Mouse (Mus musculus) hindbrain, embryonic 14.5 days (tissue): ENCODE measurements around the gene Ogfod1. TPM values are rescaled to one million over a fixed set of nuclear protein-coding genes. Genes with fewer than 3 reads are reported as not detected.

Source experiments
- ATAC-seq: fragments of 200-750 bp; cut with Nextera tagmentation; 2 replicates; pipeline ENCODE4 v1.8.0; 2017; ENCODE audit warnings: moderate number of reproducible peaks, mild to moderate bottlenecking, moderate TSS enrichment, moderate library complexity; ENCODE audit not compliant: low FRiP score
- DNase-seq: peaks from one replicate; pipeline ENCODE4 v3.0.0-alpha.2; 2015; ENCODE audit warnings: low spot score
- H3K27ac ChIP-seq: fragments of 300-500 bp; sonication (generic); 2 replicates; pipeline ENCODE4 v1.5.1; 2014; ENCODE audit warnings: mild to moderate bottlenecking, moderate library complexity
- H3K27me3 ChIP-seq: fragments of 300-500 bp; sonication (generic); 2 replicates; pipeline ENCODE4 v1.6.1; 2014; ENCODE audit warnings: mild to moderate bottlenecking, low read length, mixed read lengths; ENCODE audit not compliant: control insufficient read depth, insufficient read depth
- H3K36me3 ChIP-seq: fragments of 300-500 bp; sonication (generic); replicated peaks from 2 replicates; pipeline ENCODE4 v1.6.1; 2014; ENCODE audit not compliant: control insufficient read depth, insufficient read depth
- H3K4me1 ChIP-seq: fragments of 300-500 bp; sonication (generic); replicated peaks from 2 replicates; pipeline ENCODE4 v1.6.1; 2014; ENCODE audit warnings: antibody characterized with exemption, low read length, mixed read lengths; ENCODE audit not compliant: control insufficient read depth, insufficient read depth
- H3K4me2 ChIP-seq: fragments of 300-500 bp; sonication (generic); replicated peaks from 2 replicates; pipeline ENCODE4 v1.6.1; 2014; ENCODE audit warnings: mild to moderate bottlenecking, moderate library complexity
- H3K4me3 ChIP-seq: fragments of 300-500 bp; sonication (generic); replicated peaks from 2 replicates; pipeline ENCODE4 v1.5.1; 2014; ENCODE audit warnings: mild to moderate bottlenecking, low read length
- H3K9ac ChIP-seq: fragments of 300-500 bp; sonication (generic); 2 replicates; pipeline ENCODE4 v1.6.1; 2014
- H3K9me3 ChIP-seq: fragments of 300-500 bp; sonication (generic); 2 replicates; pipeline ENCODE4 v1.6.1; 2016; ENCODE audit warnings: low read length; ENCODE audit not compliant: control insufficient read depth
- WGBS: fragments of 180-500 bp; shearing (Covaris S2); extraction: QIAGEN DNeasy Blood & Tissue Kit; methylation state at CpG from one replicate; pipeline ENCODE4 v1.1.7; 2014; 5-methylcytosine and 5-hydroxymethylcytosine counted together
- polyA plus RNA-seq: library from polyadenylated mRNA; unstranded; fragments of >200 nt; fragmentation: Nextera tagmentation; extraction: Ambion mirVana; gene quantifications from 2 replicates; pipeline ENCODE4 v1.2.1, GENCODE M21; 2014

The Ogfod1 gene
- polyA plus RNA-seq, 1 experiment from 2014 or later, result 18.0 TPM

DNA sequence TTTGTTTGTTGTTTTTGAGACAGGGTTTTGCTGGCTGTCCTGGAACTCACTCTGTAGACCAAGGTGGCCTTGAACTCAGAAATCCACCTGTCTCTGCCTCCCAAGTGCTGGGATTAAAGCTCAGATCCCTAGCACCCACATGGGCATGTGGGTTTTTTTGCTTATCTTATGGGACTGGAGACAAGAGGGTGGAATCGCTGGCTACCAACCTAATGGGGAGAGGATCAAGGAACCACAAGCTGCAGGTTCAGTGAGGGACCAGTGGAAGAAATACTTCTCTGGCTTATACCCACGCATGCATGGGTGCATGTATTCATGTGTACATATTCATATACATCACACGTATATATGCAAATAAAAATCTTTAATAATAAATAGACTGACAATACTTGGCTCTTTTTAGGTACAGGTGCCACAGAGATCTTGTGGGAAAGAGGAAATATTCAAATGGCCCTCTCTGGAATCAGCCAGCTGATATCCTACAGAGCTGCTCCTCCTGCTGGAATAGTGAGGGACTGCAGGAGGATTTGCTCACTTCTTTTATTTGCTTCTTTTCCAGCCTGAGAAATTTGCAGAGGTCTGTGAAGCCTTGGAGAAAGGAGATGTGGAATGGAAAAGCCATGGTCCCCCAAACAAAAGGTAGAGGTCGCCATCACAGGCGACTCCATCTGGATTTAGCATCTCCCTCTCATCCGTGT lies 20.3 kb downstream of the Ogfod1 start:
- 59% methylated on average over 6 of the region's 6 CpGs for WGBS
- no peaks in the 10 kb centered on the region for H3K27me3 ChIP-seq
- peak; percentile 77 for DNase-seq
- H3K4me1 ChIP-seq, result no peaks in the 10 kb centered on the region
- no peak overlapping the region for H3K9ac ChIP-seq
- H3K36me3 ChIP-seq, result peaks cover 86% of the 10 kb centered on the region
- no peak for ATAC-seq
- no peak overlapping the region for H3K4me3 ChIP-seq
- H3K27ac ChIP-seq, result no peak overlapping the region
- H3K4me2 ChIP-seq, result no peak overlapping the region
- H3K9me3 ChIP-seq, result no peaks in the 10 kb centered on the region

DNA sequence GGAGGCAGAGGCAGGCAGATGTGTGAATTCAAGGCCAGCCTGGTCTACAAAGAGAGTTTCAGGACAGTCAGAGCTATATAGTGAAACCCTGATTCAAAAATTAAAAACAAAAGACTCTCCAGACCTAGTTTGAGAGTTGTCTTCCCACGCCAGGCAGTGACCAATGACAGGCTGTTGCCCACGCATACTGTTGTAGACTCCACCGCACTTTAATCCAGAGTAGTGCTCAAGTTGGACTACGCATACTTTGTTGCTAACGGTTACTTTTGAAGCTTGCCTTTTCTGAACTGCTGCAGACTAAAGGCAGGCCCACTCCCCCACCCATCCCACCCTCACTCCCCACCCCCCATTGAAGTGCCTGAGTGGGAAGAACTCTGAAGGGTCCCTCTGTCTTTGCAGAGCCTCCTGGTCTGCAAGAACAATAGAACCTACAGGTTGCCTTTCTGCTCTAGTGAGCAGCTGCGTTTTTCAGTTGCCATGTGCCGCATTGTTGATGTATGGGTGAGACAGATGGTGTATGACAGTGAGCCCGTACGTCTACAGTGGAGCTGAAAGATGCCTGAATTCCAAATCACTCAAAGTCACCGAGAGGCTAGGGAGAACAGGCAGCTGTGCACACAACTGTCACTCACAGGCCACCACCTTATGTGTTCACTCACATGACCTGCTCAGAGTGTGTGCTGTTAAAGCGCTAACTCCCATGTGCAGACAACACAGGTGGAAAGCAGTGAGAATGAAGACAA lies 29.3 kb downstream of the Ogfod1 start:
- Histone ChIP-seq H3K4me1 (0 out of 2 replicates have a peak, but pooled peaks cover 8% of the 10 kb centered on the region), H3K27me3 (no peaks in the 10 kb centered on the region), H3K36me3 (peaks cover 82% of the 10 kb centered on the region), H3K9me3 (no peaks in the 10 kb centered on the region), H3K4me3 (no peak overlapping the region), H3K9ac (no peak overlapping the region), H3K4me2 (no peak overlapping the region), H3K27ac (no peak overlapping the region)
- ATAC-seq (peak; percentile 81), DNase-seq (peak; percentile 37)
- WGBS, result 16% methylated on average over 11 of the region's 11 CpGs

DNA sequence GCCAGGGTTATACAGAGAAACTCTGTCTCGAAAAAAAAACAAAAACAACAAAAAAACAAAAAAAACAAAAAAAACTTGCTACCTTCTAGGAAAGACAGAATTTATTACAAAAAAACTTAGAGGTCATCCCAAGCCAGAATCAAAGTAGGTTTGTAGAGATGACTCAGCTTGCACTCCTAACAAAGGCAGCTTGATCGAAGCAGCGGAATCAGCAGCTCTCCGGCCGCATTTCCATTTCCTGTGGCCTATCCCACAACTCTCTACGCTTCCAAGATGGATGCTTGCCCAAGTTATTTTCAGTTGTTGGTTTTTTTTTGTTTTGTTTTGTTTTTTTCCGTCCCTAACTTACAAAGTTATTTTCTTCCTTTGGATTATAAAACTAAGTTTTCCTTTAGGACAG lies 31.8 kb downstream of the Ogfod1 start:
- no peak overlapping the region for H3K9ac ChIP-seq
- no peaks in the 10 kb centered on the region for H3K27me3 ChIP-seq
- no peak overlapping the region for H3K4me2 ChIP-seq
- DNase-seq (no peak), ATAC-seq (no peak)
- 98% methylated on average over 7 of the region's 7 CpGs for WGBS
- no peaks in the 10 kb centered on the region for H3K9me3 ChIP-seq
- H3K36me3 ChIP-seq, result peaks cover 66% of the 10 kb centered on the region
- 0 out of 2 replicates have a peak, but pooled peaks cover 8% of the 10 kb centered on the region for H3K4me1 ChIP-seq
- H3K4me3 ChIP-seq, result no peak overlapping the region
- no peak overlapping the region for H3K27ac ChIP-seq

DNA sequence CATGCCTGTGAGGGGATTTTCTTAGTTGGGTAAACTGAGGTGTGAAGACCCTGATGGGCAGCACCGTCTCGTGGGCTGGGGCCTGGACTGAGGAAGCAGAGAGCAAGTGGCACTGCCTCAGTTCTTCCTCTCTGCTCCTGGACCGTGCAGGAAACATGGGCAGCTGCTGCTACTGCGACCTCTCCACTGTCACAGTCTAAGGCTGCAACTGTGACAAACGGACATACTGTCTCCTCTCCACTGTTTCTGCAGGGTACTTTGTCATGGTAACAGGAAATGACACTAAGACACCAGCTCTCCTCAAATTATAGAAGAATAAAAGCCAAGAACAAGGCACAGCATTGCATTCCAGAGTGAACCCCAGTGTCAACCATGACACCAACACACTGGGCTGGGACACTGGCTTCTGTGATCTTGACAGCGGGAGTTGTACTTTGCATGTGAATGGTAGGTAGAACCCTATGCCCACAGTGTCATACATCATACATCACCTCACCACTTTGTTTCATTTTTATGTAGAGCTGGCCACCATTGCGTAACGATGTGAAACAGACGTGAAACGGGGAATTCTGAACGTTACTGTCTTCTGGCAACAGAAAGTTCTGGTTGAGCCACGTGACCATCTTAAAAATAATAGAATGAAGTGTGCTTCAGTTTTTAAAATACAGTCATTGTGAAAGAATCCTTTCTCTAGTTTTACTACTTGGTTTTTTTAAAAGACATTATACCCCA lies 39.6 kb downstream of the Ogfod1 start:
- Histone ChIP-seq H3K4me2 (no peak overlapping the region), H3K27me3 (no peaks in the 10 kb centered on the region), H3K4me3 (no peak overlapping the region), H3K4me1 (no peaks in the 10 kb centered on the region), H3K9me3 (no peaks in the 10 kb centered on the region), H3K27ac (no peak overlapping the region), H3K36me3 (peaks cover 65% of the 10 kb centered on the region), H3K9ac (no peak overlapping the region)
- 62% methylated on average over 12 of the region's 12 CpGs for WGBS
- ATAC-seq, result no peak
- no peak for DNase-seq

DNA sequence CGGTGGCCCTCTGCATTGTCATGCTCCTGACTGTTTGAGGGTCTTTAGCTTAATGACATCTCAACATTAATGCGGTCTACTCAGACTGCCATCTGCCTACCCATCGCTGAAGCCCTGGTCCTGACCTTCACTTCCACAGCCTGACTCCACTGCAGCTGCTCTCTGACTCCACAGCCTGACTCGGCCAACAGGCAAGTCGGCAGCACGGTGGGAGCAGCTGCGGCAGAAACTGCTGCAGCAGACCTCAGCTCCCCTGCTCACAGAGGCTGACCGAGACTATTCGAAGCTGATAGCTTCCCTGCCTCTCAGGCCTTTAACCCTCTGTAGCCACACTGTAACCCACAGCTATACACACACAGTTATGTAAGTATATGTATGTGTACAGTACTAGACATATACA lies 51.0 kb downstream of the Ogfod1 start:
- no peak overlapping the region for H3K27ac ChIP-seq

DNA sequence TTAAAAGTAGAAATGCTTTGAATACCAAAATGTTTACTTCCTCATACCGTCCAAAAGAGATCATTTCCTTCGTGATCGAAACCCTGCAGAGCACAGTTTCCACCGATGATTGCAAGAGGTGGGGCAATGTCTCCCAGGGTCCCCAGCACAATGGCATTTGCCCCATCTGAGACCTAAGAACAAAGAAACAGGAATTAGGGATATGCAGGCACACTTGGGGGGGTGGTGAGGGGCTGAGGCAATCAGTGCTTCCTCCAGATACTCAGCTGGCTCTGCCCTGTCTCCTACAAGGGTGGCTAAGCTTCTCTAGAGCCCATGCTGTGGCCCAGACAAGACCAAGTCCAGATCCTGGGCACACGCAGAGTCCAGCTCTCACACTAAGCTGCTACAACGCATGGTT lies 52.7 kb downstream of the Ogfod1 start:
- DNase-seq (no peak), ATAC-seq (no peak)
- Histone ChIP-seq H3K4me2 (no peak overlapping the region), H3K9ac (no peak overlapping the region), H3K27me3 (no peaks in the 10 kb centered on the region), H3K9me3 (no peaks in the 10 kb centered on the region), H3K4me1 (no peaks in the 10 kb centered on the region), H3K36me3 (peaks cover 36% of the 10 kb centered on the region), H3K27ac (no peak overlapping the region), H3K4me3 (no peak overlapping the region)
- WGBS, result 65% methylated on average over 6 of the region's 6 CpGs

More for the DNA sequence above, 51.0 kb downstream of the Ogfod1 start:
- ATAC-seq (no peak), DNase-seq (no peak)
- Histone ChIP-seq H3K9me3 (no peaks in the 10 kb centered on the region), H3K27me3 (no peaks in the 10 kb centered on the region), H3K4me1 (no peaks in the 10 kb centered on the region), H3K4me2 (no peak overlapping the region), H3K9ac (no peak overlapping the region), H3K36me3 (peaks cover 40% of the 10 kb centered on the region), H3K4me3 (no peak overlapping the region)
- WGBS, result 66% methylated on average over 9 of the region's 9 CpGs

DNA sequence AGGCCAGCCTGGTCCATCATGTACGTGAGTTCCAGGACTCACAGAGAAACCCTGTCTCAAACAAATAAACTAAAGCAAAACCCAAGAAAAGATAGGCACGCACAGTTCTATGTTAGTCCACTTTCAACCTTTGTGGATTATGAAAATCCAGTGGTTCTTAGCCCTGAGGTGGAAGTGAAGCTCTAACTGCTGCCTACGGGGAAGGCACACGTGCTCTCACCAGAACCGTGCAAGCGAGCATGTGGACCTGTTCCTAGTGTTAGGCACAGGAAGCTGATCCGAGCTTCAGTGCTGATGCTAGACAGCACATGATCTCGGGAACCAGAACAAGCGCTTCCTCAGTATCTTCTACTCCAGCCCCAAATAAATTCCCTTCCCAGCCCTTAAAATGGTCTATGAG lies 55.9 kb downstream of the Ogfod1 start:
- H3K9ac ChIP-seq, result no peak overlapping the region
- H3K27me3 ChIP-seq, result no peaks in the 10 kb centered on the region
- H3K4me3 ChIP-seq, result no peak overlapping the region
- no peak overlapping the region for H3K27ac ChIP-seq
- 92% methylated on average over 9 of the region's 9 CpGs for WGBS
- H3K4me2 ChIP-seq, result no peak overlapping the region
- H3K4me1 ChIP-seq, result peaks cover 9% of the 10 kb centered on the region
- ATAC-seq, result no peak
- DNase-seq, result no peak
- H3K9me3 ChIP-seq, result no peaks in the 10 kb centered on the region
- H3K36me3 ChIP-seq, result peaks cover 12% of the 10 kb centered on the region; the same call in 1 of the 2 replicates

DNA sequence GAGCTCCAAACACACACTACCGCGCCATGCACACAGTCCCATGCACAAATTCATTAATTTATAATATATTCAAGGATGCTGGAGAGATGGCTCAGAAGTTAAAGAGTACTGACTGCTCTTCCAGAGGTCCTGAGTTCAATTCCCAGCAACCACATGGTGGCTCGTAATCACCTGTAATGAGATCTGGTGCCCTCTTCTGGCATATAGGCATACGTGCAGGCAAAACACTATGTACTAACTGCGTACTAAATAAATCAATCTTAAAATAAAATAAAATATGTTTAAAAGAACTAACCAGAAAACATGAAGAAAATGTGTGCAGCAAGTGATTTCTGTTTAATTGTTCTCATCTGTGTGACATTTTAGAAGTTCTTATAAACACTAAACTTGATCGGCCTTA lies 57.3 kb downstream of the Ogfod1 start:
- Histone ChIP-seq H3K27ac (no peak overlapping the region), H3K27me3 (no peaks in the 10 kb centered on the region), H3K4me2 (no peak overlapping the region), H3K9me3 (no peaks in the 10 kb centered on the region), H3K9ac (no peak overlapping the region), H3K36me3 (peaks cover 2% of the 10 kb centered on the region; the same call in 1 of the 2 replicates), H3K4me1 (peaks cover 15% of the 10 kb centered on the region), H3K4me3 (no peak overlapping the region)
- ATAC-seq (no peak), DNase-seq (no peak)
- WGBS, result 83% methylated on average over 6 of the region's 6 CpGs
